Mouse (Mus musculus) ovary, adult 2 months (tissue): ENCODE results near the gene Zfp971. TPM values are rescaled to one million over a fixed set of nuclear protein-coding genes. Genes with fewer than 3 reads are reported as not detected.

Experiments
- polyA plus RNA-seq: library from polyadenylated mRNA; depleted of rRNA; stranded (reverse); fragments of >200 nt; gene quantifications from 2 replicates; pipeline ENCODE4 v1.2.3, GENCODE M21; 2012; rRNA removed

The Zfp971 gene
- 0.69 and 0.87 TPM in 2 replicates for polyA plus RNA-seq

GRCm38 (mm10) chr2:178023011-178023611, at the start of gene Zfp971:
Gene Zfp971 (plus strand): TSS chr2:178023284.

GRCm38 (mm10) chr2:178078166-178078717, 55.2 kb downstream of the Zfp971 start, which contains the start of gene Zfp931:
Gene Zfp931 (minus strand): TSS chr2:178078476.

Other genes with a start within 250 kb of the Zfp971 start
- 2.1 and 5.6 TPM in 2 replicates for gene Gm14325, start 182.9 kb upstream of the Zfp971 start, polyA plus RNA-seq
- gene Gm14327, start 126.2 kb upstream of the Zfp971 start, polyA plus RNA-seq, result 0.13 and 0.41 TPM in 2 replicates
- gene Zfp972, start 97.7 kb upstream of the Zfp971 start, polyA plus RNA-seq, result 0.66 TPM in 1 of 2 replicates, not detected in the other
- 1.7 and 1.9 TPM in 2 replicates for gene Gm14326, start 66.0 kb upstream of the Zfp971 start, polyA plus RNA-seq
- 0.86 and 0.88 TPM in 2 replicates for gene Zfp931, start 55.2 kb downstream of the Zfp971 start, polyA plus RNA-seq
- 0.38 and 0.59 TPM in 2 replicates for gene Phactr3, start 95.7 kb downstream of the Zfp971 start, polyA plus RNA-seq